Mouse (Mus musculus): ENCODE measurements at regions not wholly inside any gene's neighbourhood (a gene's known extent, or its start where the extent isn't known, plus 50 kb on each side); places are given as distances from the start of the nearest gene placed in this dataset.

DNA sequence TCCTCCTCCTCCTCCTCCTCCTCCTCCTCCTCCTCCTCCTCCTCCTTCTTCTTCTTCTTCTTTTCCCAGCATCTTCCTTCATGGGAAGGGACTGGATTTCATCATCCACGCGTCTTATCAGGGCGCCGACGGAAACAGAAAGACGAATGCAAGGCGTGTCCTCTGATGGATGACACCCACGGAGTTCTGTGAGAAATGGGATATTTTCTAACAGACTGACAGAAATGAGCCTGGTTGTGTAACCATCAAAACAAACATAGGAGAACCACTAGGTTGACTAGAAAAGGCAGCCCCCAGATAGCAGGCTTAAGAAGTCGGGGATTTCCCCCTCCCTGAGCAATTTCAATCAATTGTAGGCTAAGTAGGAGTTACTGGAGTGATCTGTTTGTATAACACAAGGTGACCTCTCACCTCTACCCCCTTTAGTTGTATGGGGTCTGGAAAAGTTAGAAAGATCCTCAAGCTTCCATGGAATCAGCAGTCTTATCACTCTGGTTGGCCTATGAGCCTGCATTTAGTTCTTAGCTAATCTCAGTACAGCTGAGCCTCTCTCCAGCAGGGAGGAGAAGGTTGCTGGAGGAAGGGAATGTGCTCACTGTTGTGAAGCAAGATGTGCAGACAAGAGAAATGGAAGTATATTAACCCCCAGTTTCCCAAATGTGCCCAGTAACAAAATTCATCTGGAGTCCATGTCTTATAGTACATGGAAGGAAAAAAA is 260.0 kb upstream of the Lyplal1 start:
- DNase-seq (ENCODE audit: low spot score) = peak; percentile 6

- DNase-seq (ENCODE audit: low spot score) = no peak
Observed at GRCm38 (mm10) chr1:186374009-186374649, 257.0 kb upstream of the Lyplal1 start.

- DNase-seq (ENCODE audit: low spot score) = no peak
Observed at GRCm38 (mm10) chr1:186373386-186373785, 256.3 kb upstream of the Lyplal1 start.

- DNase-seq (ENCODE audit: low spot score) = no peak
Observed at GRCm38 (mm10) chr1:186372770-186373353, 255.8 kb upstream of the Lyplal1 start.

GRCm38 (mm10) chr1:186363356-186363755 is 246.2 kb upstream of the Lyplal1 start:
- no peak for DNase-seq (ENCODE audit: low spot score)

DNA sequence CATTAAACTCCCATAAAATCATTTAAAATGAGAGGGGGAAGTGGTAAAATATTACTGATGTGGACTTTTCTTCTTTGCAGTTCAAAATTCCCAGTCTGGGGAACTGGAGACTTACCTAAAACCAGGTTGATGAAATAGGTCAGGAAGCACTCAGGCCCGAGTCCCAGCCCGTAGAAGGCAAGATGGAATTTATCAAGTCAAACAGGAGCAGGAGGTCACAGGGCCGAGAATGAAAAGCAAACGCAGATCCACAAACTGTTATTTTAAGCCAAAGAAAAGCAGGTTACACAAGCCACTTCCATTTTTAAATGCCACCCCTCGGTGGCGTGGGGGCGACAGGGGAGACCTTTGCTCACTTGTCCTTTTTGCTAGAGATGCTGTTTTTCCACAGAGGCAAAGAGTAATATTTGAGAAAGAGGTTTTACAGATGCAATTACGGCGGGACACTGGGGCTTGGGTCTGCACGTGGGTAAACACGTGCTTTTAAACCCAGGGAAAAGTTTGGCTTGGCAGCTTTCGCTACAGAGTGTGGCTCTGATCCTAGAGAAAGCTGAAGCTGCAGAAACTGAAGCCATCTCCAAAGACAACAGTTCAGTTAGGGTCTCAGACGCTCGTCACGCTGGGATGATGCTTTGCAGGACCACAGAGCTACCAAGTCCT is 241.0 kb upstream of the Lyplal1 start:
- peak; percentile 36 for DNase-seq (ENCODE audit: low spot score)

- DNase-seq (ENCODE audit: low spot score) = no peak
Observed at GRCm38 (mm10) chr1:186354742-186355141, 237.6 kb upstream of the Lyplal1 start.

- DNase-seq (ENCODE audit: low spot score) = no peak
Observed at GRCm38 (mm10) chr1:186354072-186354471, 237.0 kb upstream of the Lyplal1 start.

- DNase-seq (ENCODE audit: low spot score) = no peak
Observed at GRCm38 (mm10) chr1:186350381-186350780, 233.3 kb upstream of the Lyplal1 start.

GRCm38 (mm10) chr1:186349966-186350365 is 232.9 kb upstream of the Lyplal1 start:
- no peak for DNase-seq (ENCODE audit: low spot score)

- DNase-seq (ENCODE audit: low spot score) = no peak
Observed at GRCm38 (mm10) chr1:186347413-186348147, 230.5 kb upstream of the Lyplal1 start.

GRCm38 (mm10) chr1:186345449-186345848 is 228.3 kb upstream of the Lyplal1 start:
- DNase-seq (ENCODE audit: low spot score) = no peak

DNA sequence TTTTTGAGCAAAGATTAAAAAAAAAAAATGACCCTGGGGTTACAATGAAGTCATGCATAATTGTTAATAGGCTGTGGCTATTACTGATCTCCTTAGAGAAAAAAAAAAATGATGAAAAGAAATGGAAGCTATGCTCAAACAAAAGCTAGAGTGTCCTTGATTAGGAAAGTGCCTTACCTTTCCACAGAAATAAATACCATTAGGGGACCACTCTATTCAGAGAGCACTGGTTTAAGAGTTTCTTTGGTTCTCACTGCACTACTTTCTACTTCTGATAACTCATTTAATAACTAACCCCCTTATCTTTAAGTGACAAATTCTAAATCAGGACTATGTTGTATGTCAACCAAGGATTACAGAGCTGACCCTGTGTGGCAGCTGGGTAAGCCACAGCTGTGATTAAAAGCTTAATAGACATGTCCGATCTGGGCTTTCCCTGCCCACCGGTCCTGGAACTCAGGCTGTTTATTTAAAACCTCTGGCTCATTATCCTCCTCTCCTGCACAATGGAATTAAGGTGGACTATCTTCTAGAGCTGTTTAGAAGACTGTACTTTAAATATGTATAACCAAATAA is 225.9 kb upstream of the Lyplal1 start:
- DNase-seq (ENCODE audit: low spot score) = no peak

- DNase-seq (ENCODE audit: low spot score) = no peak
Observed at GRCm38 (mm10) chr1:186342391-186342790, 225.3 kb upstream of the Lyplal1 start.

DNA sequence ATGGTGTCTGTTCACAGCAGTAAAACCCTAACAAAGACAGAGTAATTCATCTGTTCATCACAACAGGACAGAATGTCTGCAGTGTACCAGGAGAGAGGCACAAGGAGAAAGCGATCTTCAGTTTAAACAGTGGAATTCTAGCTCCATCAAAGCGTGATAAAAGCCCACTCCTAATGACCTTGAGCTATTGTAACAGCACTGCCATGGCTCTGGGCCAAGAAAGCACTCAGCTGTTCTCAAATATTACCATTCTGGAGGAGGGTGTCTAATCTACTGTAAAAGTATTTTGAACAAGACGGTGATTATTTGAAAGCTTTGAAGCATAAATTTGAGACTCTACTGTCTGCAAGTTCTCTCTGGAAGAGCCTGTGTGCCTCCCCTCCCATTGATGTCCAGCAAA is 224.8 kb upstream of the Lyplal1 start:
- DNase-seq (ENCODE audit: low spot score) = no peak

GRCm38 (mm10) chr1:186340701-186341100 is 223.6 kb upstream of the Lyplal1 start:
- DNase-seq (ENCODE audit: low spot score) = no peak

DNA sequence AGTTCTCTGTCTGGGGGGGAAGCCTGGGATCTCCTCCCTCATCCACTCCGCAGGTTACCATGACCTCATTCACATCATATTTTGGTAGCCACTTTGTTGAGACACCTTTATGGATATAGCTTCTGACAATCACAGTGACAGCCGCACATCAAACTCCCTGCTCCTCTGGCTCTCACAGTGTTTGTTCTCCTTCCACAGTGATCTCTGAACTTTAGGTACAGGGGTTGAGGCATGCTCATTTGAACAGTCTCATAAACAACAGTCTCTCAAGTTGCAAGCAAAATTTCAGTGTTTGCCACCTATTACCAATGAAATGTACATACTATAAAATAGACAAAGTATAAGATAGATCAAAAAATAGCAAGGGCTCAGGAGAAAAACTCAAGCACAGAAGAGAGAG is 200.2 kb upstream of the Lyplal1 start:
- no peak for DNase-seq (ENCODE audit: low spot score)

- DNase-seq (ENCODE audit: low spot score) = no peak
Observed at GRCm38 (mm10) chr1:186314180-186314579, 197.1 kb upstream of the Lyplal1 start.

DNA sequence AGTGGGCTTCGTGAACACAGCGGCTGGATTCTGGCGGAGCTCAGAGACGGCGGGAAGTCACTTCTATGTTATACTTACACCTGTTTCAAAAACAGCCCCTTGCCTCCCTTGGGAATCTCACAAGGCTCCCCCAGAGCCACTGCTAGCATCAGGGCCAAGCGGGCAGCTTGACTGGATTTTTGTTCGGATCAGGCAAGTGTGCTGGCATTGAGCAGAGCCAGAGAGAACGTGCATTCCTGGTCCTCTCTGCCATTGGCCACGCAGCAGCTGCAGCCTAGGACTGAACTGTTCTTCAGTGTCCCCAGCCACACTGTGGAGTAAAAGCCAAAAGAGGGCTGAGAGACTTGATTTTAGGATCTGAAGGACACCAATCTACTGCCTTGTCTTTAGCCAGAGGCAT is 195.6 kb upstream of the Lyplal1 start:
- no peak for DNase-seq (ENCODE audit: low spot score)

DNA sequence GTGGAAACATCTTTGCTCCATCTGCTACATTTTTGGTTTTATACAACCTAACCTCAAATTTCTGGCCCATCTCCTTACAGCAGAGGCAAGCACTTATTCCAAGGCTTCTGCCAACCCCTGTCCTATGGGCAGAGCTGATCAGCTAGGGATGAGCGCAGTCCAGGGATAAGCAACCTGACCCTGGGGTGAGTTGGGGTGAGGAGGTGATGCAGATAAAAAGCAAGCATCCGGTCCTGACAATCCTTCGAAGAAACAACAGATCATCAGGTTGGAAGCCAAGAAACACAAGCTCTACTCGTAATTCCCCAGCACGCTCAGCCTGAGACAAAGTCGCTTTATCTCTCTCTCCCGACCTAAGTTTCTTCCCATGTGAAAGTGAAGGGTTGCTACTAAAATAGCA is 194.9 kb upstream of the Lyplal1 start:
- DNase-seq (ENCODE audit: low spot score) = no peak

DNA sequence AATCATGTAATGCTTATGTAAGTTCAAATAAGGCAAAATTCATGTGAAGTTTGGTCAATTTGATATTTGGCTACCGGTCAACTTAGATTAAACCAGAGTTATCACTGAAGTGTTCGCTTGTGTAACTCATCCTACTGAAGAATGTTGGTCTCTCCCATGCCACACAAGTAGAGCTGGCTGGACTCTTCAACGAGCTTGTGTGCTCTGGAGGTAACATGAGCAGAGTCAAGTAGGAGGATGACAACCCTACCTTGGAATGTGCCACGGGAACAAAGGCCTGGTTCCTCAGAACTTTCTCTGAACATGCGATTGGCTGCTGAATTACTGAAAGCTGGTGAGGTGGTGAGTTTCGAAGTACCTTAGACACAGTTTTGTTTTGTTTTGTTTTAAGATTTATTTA is 190.5 kb upstream of the Lyplal1 start:
- DNase-seq (ENCODE audit: low spot score) = peak; percentile 44

DNA sequence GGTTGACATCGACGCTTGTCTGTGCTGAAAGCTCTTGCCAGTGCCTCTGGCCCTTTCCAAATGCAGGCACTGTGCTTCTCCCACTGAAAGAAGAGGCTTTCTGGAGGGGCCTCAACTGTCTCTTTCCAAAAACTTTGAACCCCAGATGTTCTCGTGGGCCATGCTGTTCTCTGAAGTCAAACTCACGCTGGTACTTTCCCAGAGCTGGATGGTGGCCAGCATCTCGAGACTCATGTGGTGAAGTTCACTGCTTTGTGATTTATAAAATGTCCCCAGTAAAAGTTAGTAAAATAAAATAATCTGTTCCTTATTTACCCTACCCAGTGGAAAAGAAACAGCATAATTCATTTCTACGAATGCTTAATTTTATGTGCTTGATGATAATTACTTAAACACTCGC is 180.4 kb upstream of the Lyplal1 start:
- DNase-seq (ENCODE audit: low spot score) = no peak

All from lung, postnatal 25 days (tissue).